In genomic region chr3:152405420-152405819, GRCm38 (mm10) we compare ENCODE assay signal across 25 mouse cellular contexts. TPM values are rescaled to one million over a fixed set of nuclear protein-coding genes. Genes with fewer than 3 reads are reported as not detected.
DNase-seq lines count a peak whose midpoint lies in the region; ATAC-seq and TF ChIP-seq lines count a peak whose summit lies in the region.
"Had no signal": no experiment of that assay in that cellular context is flagged by ENCODE, and none has a peak within 500 bp of the region (broad histone marks: within the 10 kb centered on the region; RNA-seq: fewer than 3 reads in every experiment).

No protein-coding gene starts in this region.

- ATAC-seq in liver, embryonic 12.5 days, result no peak
- no peak for ATAC-seq in intestine, postnatal 0 days
- ATAC-seq: forebrain, embryonic 15.5 days; intestine, embryonic 16.5 days had no signal

- peak; percentile 24 for DNase-seq in heart, adult 11 months
- no peak for DNase-seq in heart, adult 2 months
- no peak for DNase-seq in liver, adult 2 months (ENCODE audit: extremely low read depth, low read depth, low spot score)
- no peak for DNase-seq in liver
- no peak for DNase-seq in cerebellum, adult 18-20 months
- DNase-seq: adrenal gland, adult 8-10 months; cerebellum, adult 11 months; cerebellum, postnatal 25 days; embryo, embryonic 11 days; heart, postnatal 36 days; lung, embryonic 14.5 days; lung, postnatal 4 days; midbrain, embryonic 14.5 days; right cerebral cortex, postnatal 25 days; thymus, adult 18-20 months; thymus, postnatal 4 days had no signal

- TF ChIP-seq CTCF in heart, adult 2 months (IDR thresholded peaks at IDR 0.05), result no peak
- TF ChIP-seq CTCF in liver, adult 2 months (IDR thresholded peaks at IDR 0.05; ENCODE audit: low read depth, low read length), result no peak
- no peak for TF ChIP-seq CTCF in olfactory bulb, adult 2 months (IDR thresholded peaks at IDR 0.05; ENCODE audit: insufficient read depth, low read depth, low read length)
- no peak for TF ChIP-seq CTCF in intestine, postnatal 0 days (IDR thresholded peaks at IDR 0.05; ENCODE audit: low read depth)

- H3K4me1 ChIP-seq in heart, adult 2 months (ENCODE audit: control insufficient read depth, insufficient read depth, low read length), result peaks cover 23% of the 10 kb centered on the region
- peaks cover 33% of the 10 kb centered on the region for H3K4me1 ChIP-seq in liver, adult 2 months (ENCODE audit: control insufficient read depth, insufficient read depth, low read length)
- H3K4me1 ChIP-seq in liver, embryonic 12.5 days, result peaks cover 85% of the 10 kb centered on the region
- H3K4me1 ChIP-seq in olfactory bulb, adult 2 months (ENCODE audit: control insufficient read depth, insufficient read depth, low read length), result peaks cover 8% of the 10 kb centered on the region
- H3K4me1 ChIP-seq in intestine, postnatal 0 days (replicated peaks; ENCODE audit: control insufficient read depth, insufficient read depth, low read length), result peaks cover 4% of the 10 kb centered on the region; the same call in 1 of the 2 replicates
- H3K4me1 ChIP-seq: forebrain, embryonic 15.5 days had no signal

- H3K9ac ChIP-seq in heart, adult 2 months (ENCODE audit: low read depth, low read length), result no peak overlapping the region
- no peak overlapping the region for H3K9ac ChIP-seq in liver, adult 2 months (ENCODE audit: low read depth, low read length)
- no peak overlapping the region for H3K9ac ChIP-seq in liver, embryonic 12.5 days
- no peak overlapping the region for H3K9ac ChIP-seq in intestine, postnatal 0 days (ENCODE audit: low read depth, low read length)
- H3K9ac ChIP-seq: forebrain, embryonic 15.5 days; hindbrain, embryonic 15.5 days; limb, embryonic 13.5 days; lung, embryonic 14.5 days had no signal

- H3K4me2 ChIP-seq in liver, embryonic 12.5 days, result peak overlapping the region; percentile 27
- no peak overlapping the region for H3K4me2 ChIP-seq in intestine, postnatal 0 days (replicated peaks; ENCODE audit: low read depth)
- H3K4me2 ChIP-seq: forebrain, embryonic 15.5 days; hindbrain, embryonic 15.5 days; limb, embryonic 13.5 days; lung, embryonic 14.5 days had no signal

- intact Hi-C loops in heart, adult 2 months (cut with DNase I), result no loop called here

- peaks cover 10% of the 10 kb centered on the region for H3K79me2 ChIP-seq in heart, adult 2 months (replicated peaks; ENCODE audit: control insufficient read depth, insufficient read depth, low read length)
- H3K79me2 ChIP-seq in liver, adult 2 months (ENCODE audit: control insufficient read depth, insufficient read depth, low read length), result peaks cover 23% of the 10 kb centered on the region

- no peak overlapping the region for H3K4me3 ChIP-seq in heart, adult 2 months
- no peak overlapping the region for H3K4me3 ChIP-seq in liver, adult 2 months (ENCODE audit: insufficient read depth, low read depth, low read length)
- no peak overlapping the region for H3K4me3 ChIP-seq in liver, embryonic 12.5 days
- no peak overlapping the region for H3K4me3 ChIP-seq in olfactory bulb, adult 2 months (ENCODE audit: insufficient read depth, low read depth, low read length)
- H3K4me3 ChIP-seq in intestine, postnatal 0 days (ENCODE audit: low read depth, low read length), result no peak overlapping the region
- H3K4me3 ChIP-seq: forebrain, embryonic 15.5 days; hindbrain, embryonic 15.5 days; limb, embryonic 13.5 days; myocyte had no signal

- TF ChIP-seq EP300 in heart, adult 2 months (IDR thresholded peaks at IDR 0.05; ENCODE audit: insufficient read depth, low read depth, low read length), result no peak

- no peaks in the 10 kb centered on the region for H3K9me3 ChIP-seq in liver, embryonic 12.5 days (replicated peaks)
- H3K9me3 ChIP-seq in intestine, postnatal 0 days (ENCODE audit: control insufficient read depth), result no peaks in the 10 kb centered on the region
- H3K9me3 ChIP-seq: forebrain, embryonic 15.5 days; hindbrain, embryonic 15.5 days; limb, embryonic 13.5 days had no signal

- H3K36me3 ChIP-seq in heart, adult 2 months (ENCODE audit: control insufficient read depth, insufficient read depth, low read length), result peaks cover 27% of the 10 kb centered on the region
- no peaks in the 10 kb centered on the region for H3K36me3 ChIP-seq in liver, adult 2 months (ENCODE audit: control insufficient read depth, insufficient read depth, low read length)
- peaks cover 3% of the 10 kb centered on the region; the same call in 1 of the 2 replicates for H3K36me3 ChIP-seq in liver, embryonic 12.5 days
- H3K36me3 ChIP-seq in intestine, postnatal 0 days (ENCODE audit: control insufficient read depth, insufficient read depth), result no peaks in the 10 kb centered on the region
- H3K36me3 ChIP-seq: forebrain, embryonic 15.5 days; hindbrain, embryonic 15.5 days; limb, embryonic 13.5 days had no signal

- no peak overlapping the region for H3K27ac ChIP-seq in heart, adult 2 months
- H3K27ac ChIP-seq in liver, adult 2 months (replicated peaks; ENCODE audit: insufficient read depth, low read depth, low read length), result peak overlapping the region; percentile 32; the same call in 1 of the 2 replicates
- H3K27ac ChIP-seq in liver, embryonic 12.5 days, result peak overlapping the region; percentile 65
- H3K27ac ChIP-seq in olfactory bulb, adult 2 months (ENCODE audit: insufficient read depth, low read depth, low read length), result 0 out of 2 replicates have a peak overlapping the region, but pooled peaks have one; percentile 29
- H3K27ac ChIP-seq in intestine, postnatal 0 days (ENCODE audit: low read depth, low read length), result no peak overlapping the region
- H3K27ac ChIP-seq: forebrain, embryonic 15.5 days; hindbrain, embryonic 15.5 days; limb, embryonic 13.5 days had no signal

- H3K27me3 ChIP-seq in heart, adult 2 months (ENCODE audit: control insufficient read depth, insufficient read depth, low read length), result no peaks in the 10 kb centered on the region
- no peaks in the 10 kb centered on the region for H3K27me3 ChIP-seq in liver, adult 2 months (ENCODE audit: control insufficient read depth, insufficient read depth, low read length)
- no peaks in the 10 kb centered on the region for H3K27me3 ChIP-seq in liver, embryonic 12.5 days (replicated peaks)
- no peaks in the 10 kb centered on the region for H3K27me3 ChIP-seq in intestine, postnatal 0 days (replicated peaks; ENCODE audit: control insufficient read depth, insufficient read depth, low read length)
- H3K27me3 ChIP-seq: CH12.LX; forebrain, embryonic 15.5 days; hindbrain, embryonic 15.5 days; limb, embryonic 13.5 days had no signal

- 93% methylated on average over 7 of the region's 7 CpGs for WGBS in heart, adult 2 months
- 94% methylated on average over 7 of the region's 7 CpGs for WGBS in liver, adult 2 months
- 64% methylated on average over 7 of the region's 7 CpGs for WGBS in liver, embryonic 12.5 days (ENCODE audit: insufficient replicate concordance)
- 77% methylated on average over 7 of the region's 7 CpGs for WGBS in olfactory bulb, adult 2 months
- 91% methylated on average over 7 of the region's 7 CpGs for WGBS in intestine, postnatal 0 days

- no peak for TF ChIP-seq POLR2A in heart, adult 2 months (IDR thresholded peaks at IDR 0.05; ENCODE audit: insufficient read depth, low read depth, low read length)
- no peak for TF ChIP-seq POLR2A in liver, adult 2 months (IDR thresholded peaks at IDR 0.05; ENCODE audit: extremely low read depth, insufficient read depth, low read length)
- no peak for TF ChIP-seq POLR2A in olfactory bulb, adult 2 months (IDR thresholded peaks at IDR 0.05; ENCODE audit: insufficient read depth, low read depth, low read length)

RNA-seq across cellular contexts. Expression of gene Zzz3, which starts 10.1 kb away (rescaled TPM):
- 10 to 100 TPM; 20.8 to 23.1 TPM for total RNA-seq in heart, adult 2 months (2021)
- polyA plus RNA-seq in heart, adult 2 months (2012; rRNA removed), result 10.4 and 16.6 TPM in 2 replicates
- 17.6 and 21.1 TPM in 2 replicates for total RNA-seq in liver, adult 2 months (2014; rRNA removed)
- 5.7 and 10.2 TPM in 2 replicates for polyA plus RNA-seq in liver, adult 2 months (2012; rRNA removed)
- polyA plus RNA-seq in liver, embryonic 12.5 days (2016; fragmentation: Nextera tagmentation; extraction: Ambion mirVana), result 23.5 and 25.7 TPM in 2 replicates
- not detected in 2 replicates for polyA plus RNA-seq in olfactory bulb, adult 2 months (2012; ENCODE audit: insufficient read depth, insufficient read length, low replicate concordance, missing spikeins)
- polyA plus RNA-seq in intestine, postnatal 0 days (2015; fragmentation: Nextera tagmentation; extraction: Ambion mirVana), result 19.6 and 20.6 TPM in 2 replicates

RNA-seq across cellular contexts. Expression of gene Usp33, which starts 59.1 kb away (rescaled TPM):
- total RNA-seq in heart, adult 2 months (2021), result 10 to 100 TPM; 23.1 to 24.3 TPM
- polyA plus RNA-seq in heart, adult 2 months (2012; rRNA removed), result 9.0 and 19.6 TPM in 2 replicates
- total RNA-seq in liver, adult 2 months (2014; rRNA removed), result 41.5 and 46.9 TPM in 2 replicates
- polyA plus RNA-seq in liver, adult 2 months (2012; rRNA removed), result 9.5 and 9.9 TPM in 2 replicates
- 30.1 and 30.9 TPM in 2 replicates for polyA plus RNA-seq in liver, embryonic 12.5 days (2016; fragmentation: Nextera tagmentation; extraction: Ambion mirVana)
- not detected in 2 replicates for polyA plus RNA-seq in olfactory bulb, adult 2 months (2012; ENCODE audit: insufficient read depth, insufficient read length, low replicate concordance, missing spikeins)
- polyA plus RNA-seq in intestine, postnatal 0 days (2015; fragmentation: Nextera tagmentation; extraction: Ambion mirVana), result 18.7 and 18.9 TPM in 2 replicates

Comparison
In these comparisons a context has a peak if more than half of its experiments do, and no peak if none do; other contexts are left out.
1. H3K27ac ChIP-seq: peak in liver, adult 2 months (single experiment), liver, embryonic 12.5 days (single experiment) and olfactory bulb, adult 2 months (single experiment); none in heart, adult 2 months (single experiment) and intestine, postnatal 0 days (single experiment).